Mouse (Mus musculus) cerebellum, adult 2 months (tissue): ENCODE measurements around the gene Kctd7. TPM values are rescaled to one million over a fixed set of nuclear protein-coding genes. Genes with fewer than 3 reads are reported as not detected.
A peak's percentile ranks its signal among the peaks of the same experiment; 100 is the strongest.

Source experiments
- DNase-seq, 2 experiments: peaks; one replicate each; pipeline ENCODE4 v3.0.0; 2021
- H3K27ac ChIP-seq: fragments of 200-500 bp; 2 replicates; pipeline ENCODE4 v1.5.1; 2012; ENCODE audit warnings: low read length, control low read depth, inconsistent platforms; ENCODE audit not compliant: insufficient read depth
- H3K27me3 ChIP-seq: fragments of 200-500 bp; 2 replicates; pipeline ENCODE4 v1.6.1; 2012; ENCODE audit warnings: inconsistent platforms, mild to moderate bottlenecking, low read length, moderate library complexity; ENCODE audit not compliant: control insufficient read depth, insufficient read depth
- H3K4me1 ChIP-seq: fragments of 200-500 bp; 2 replicates; pipeline ENCODE4 v1.6.1; 2011; ENCODE audit warnings: low read length; ENCODE audit not compliant: control insufficient read depth, insufficient read depth
- H3K4me3 ChIP-seq: fragments of 200-500 bp; replicated peaks from 2 replicates; pipeline ENCODE3; 2011; ENCODE audit warnings: mild to moderate bottlenecking, low read depth, low read length, control low read depth; ENCODE audit not compliant: insufficient read depth
- CTCF ChIP-seq: fragments of 200-500 bp; IDR thresholded peaks from 2 replicates; pipeline ENCODE4 v1.5.1; 2011; ENCODE audit warnings: low read depth, mild to moderate bottlenecking, control low read depth, low read length, moderate library complexity, borderline replicate concordance; ENCODE audit not compliant: insufficient read depth
- POLR2A ChIP-seq: fragments of 200-500 bp; IDR thresholded peaks from 2 replicates; pipeline ENCODE4 v1.6.1; 2011; ENCODE audit warnings: low read length, control low read depth, borderline replicate concordance; ENCODE audit not compliant: insufficient read depth
- WGBS: fragments of 180-500 bp; shearing (Covaris S2); methylation state at CpG from one replicate; pipeline ENCODE4 v1.1.7; 2018; 5-methylcytosine and 5-hydroxymethylcytosine counted together
- polyA plus RNA-seq: library from polyadenylated mRNA; depleted of rRNA; stranded (reverse); fragments of >200 nt; gene quantifications from 2 replicates; pipeline ENCODE4 v1.2.3, GENCODE M21; 2012

Kctd7 gene
- polyA plus RNA-seq, 1 experiment: 13.9 TPM

DNA sequence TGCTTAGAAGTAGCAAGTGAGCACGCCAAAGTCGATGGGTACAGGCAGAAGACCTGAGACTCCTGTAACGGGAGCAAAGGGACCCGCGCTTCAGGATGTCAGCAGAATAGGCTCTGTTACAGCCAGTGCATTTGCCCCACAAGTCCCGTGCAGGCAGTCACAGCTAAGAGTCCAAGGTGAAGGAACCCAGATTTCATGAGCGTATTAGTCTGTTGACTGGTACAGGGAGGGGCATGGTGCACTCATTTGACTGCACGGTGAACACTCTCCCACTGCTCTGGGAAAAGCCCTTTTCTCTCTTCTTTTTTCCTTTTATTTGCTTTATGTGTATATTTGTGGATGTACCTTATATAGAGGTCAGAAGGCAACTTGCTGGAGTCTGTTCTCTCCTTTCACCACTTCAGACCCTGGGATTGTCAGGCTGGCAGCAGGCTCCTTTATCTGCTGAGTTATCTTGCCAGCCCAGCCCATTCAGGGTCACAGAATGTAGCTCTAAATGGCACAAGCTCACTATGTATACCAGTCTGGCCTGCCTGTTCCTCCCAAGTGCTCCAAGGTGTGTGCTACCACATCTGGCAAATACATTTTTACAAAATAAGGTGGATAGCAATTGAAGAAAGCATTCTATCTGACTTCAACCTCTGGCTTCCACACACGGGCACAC lies 39.7 kb downstream of the Kctd7 start:
- Histone ChIP-seq H3K4me3 (no peak overlapping the region), H3K27ac (no peak overlapping the region), H3K4me1 (peaks cover 5% of the 10 kb centered on the region), H3K27me3 (no peaks in the 10 kb centered on the region)
- TF ChIP-seq CTCF: no peak
- no peak for TF ChIP-seq POLR2A
- DNase-seq: no peak
- 89% methylated on average over 9 of the region's 9 CpGs for WGBS

DNA sequence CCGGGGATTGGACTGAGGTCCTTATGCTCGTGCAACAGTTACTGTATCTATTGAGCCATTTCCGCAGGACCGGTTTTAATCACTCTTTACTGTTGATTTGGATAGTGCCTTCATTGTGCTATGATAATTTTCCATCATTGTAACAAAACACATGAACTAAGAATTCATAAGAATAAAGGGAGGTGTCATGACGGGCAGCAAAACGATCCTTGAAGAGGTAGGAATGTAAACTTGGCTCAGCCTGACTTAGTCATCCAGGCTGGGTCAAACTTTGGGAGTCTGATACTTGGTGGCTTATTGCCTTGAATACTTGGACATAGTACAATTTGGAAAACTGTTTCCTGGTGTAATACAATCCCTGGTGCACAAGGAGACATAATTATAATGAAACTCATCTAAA lies 40.7 kb downstream of the Kctd7 start:
- no peak for TF ChIP-seq CTCF
- TF ChIP-seq POLR2A: no peak
- WGBS: 83% methylated on average over 6 of the region's 6 CpGs
- no peak for DNase-seq

GRCm38 (mm10) chr5:130187383-130187782 lies 42.7 kb downstream of the Kctd7 start:
- no peak for TF ChIP-seq POLR2A
- TF ChIP-seq CTCF: no peak
- Histone ChIP-seq H3K4me3 (no peak overlapping the region), H3K27ac (0 out of 2 replicates have a peak overlapping the region, but pooled peaks have one; percentile 16), H3K4me1 (peaks cover 2% of the 10 kb centered on the region; the same call in 1 of the 2 replicates), H3K27me3 (no peaks in the 10 kb centered on the region)
- DNase-seq: no peak
- 9% methylated on average over 7 of the region's 7 CpGs for WGBS

More for the DNA sequence above, 40.7 kb downstream of the Kctd7 start:
- no peak overlapping the region for H3K27ac ChIP-seq
- H3K27me3 ChIP-seq: no peaks in the 10 kb centered on the region
- H3K4me3 ChIP-seq: no peak overlapping the region
- H3K4me1 ChIP-seq: peaks cover 6% of the 10 kb centered on the region

GRCm38 (mm10) chr5:130190909-130191308 lies 46.2 kb downstream of the Kctd7 start:
- TF ChIP-seq CTCF (no peak), POLR2A (no peak)

DNA sequence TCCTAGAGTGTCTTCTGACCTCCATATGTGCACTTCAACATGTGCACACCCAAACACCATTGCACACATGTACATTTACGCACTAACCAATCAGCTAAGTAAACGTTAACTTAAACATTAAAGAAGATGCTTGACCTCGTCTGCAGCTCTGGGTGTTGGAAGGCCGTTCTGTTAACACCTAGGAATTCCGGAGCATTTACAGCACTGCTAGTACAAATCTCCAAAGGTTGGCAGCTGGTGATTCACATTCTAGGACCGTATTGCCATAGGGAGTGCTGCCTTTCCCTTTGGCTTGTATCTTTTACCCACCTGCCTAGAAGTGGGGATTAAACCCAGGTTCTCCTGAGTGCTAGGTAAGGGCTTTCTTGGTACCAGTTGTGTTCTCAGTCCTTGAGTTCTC lies 47.2 kb downstream of the Kctd7 start:
- peaks cover 2% of the 10 kb centered on the region; the same call in 1 of the 2 replicates for H3K4me1 ChIP-seq
- TF ChIP-seq POLR2A (no peak), CTCF (no peak)
- H3K27me3 ChIP-seq: no peaks in the 10 kb centered on the region
- DNase-seq: no peak
- H3K27ac ChIP-seq: no peak overlapping the region
- no peak overlapping the region for H3K4me3 ChIP-seq
- 92% methylated on average over 6 of the region's 6 CpGs for WGBS

More at GRCm38 (mm10) chr5:130190909-130191308, 46.2 kb downstream of the Kctd7 start:
- Histone ChIP-seq H3K27ac (no peak overlapping the region), H3K4me3 (no peak overlapping the region), H3K27me3 (no peaks in the 10 kb centered on the region), H3K4me1 (peaks cover 2% of the 10 kb centered on the region; the same call in 1 of the 2 replicates)
- 92% methylated on average over 6 of the region's 6 CpGs for WGBS
- no peak for DNase-seq

- TF ChIP-seq POLR2A (no peak), CTCF (no peak)
- H3K27ac ChIP-seq: no peak overlapping the region
- H3K4me1 ChIP-seq: peaks cover 2% of the 10 kb centered on the region; the same call in 1 of the 2 replicates
- 83% methylated on average over 2 of the region's 2 CpGs for WGBS
- no peak for DNase-seq
- H3K27me3 ChIP-seq: no peaks in the 10 kb centered on the region
- H3K4me3 ChIP-seq: no peak overlapping the region
Observed at GRCm38 (mm10) chr5:130192356-130192944, 47.8 kb downstream of the Kctd7 start.

GRCm38 (mm10) chr5:130193760-130194159 lies 49.1 kb downstream of the Kctd7 start:
- Histone ChIP-seq H3K27me3 (no peaks in the 10 kb centered on the region), H3K4me3 (no peak overlapping the region), H3K27ac (no peak overlapping the region), H3K4me1 (peaks cover 2% of the 10 kb centered on the region; the same call in 1 of the 2 replicates)
- no peak for DNase-seq
- WGBS: 86% methylated on average over 3 of the region's 3 CpGs
- TF ChIP-seq CTCF (no peak), POLR2A (no peak)

DNA sequence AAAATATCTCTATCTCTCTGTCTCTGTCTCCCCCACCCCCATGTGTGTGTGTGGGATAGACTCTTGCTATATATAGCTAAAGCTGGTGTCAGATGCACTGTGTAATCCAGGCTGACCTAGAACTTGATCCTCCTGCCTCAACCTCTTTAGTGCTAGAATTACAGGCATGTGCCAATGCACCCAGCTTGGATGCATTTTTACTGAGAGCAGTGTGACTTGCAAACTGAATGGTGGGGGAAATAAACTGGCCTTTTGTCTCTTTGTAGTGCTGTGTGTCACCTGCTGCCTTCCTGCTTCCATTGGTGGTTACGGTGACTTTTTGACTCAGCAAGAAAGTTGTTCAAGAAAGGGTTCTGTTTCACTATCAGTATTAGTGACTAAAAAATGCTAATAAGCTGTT lies 51.6 kb downstream of the Kctd7 start:
- Histone ChIP-seq H3K4me3 (no peak overlapping the region), H3K27me3 (no peaks in the 10 kb centered on the region), H3K27ac (no peak overlapping the region), H3K4me1 (no peaks in the 10 kb centered on the region)
- no peak for DNase-seq
- no peak for TF ChIP-seq POLR2A
- no peak for TF ChIP-seq CTCF
- 91% methylated on average over 1 of the region's 1 CpGs for WGBS
